Mouse (Mus musculus) small intestine, adult 2 months (tissue): ENCODE data around the gene 1700029I15Rik.

Experiments used
- CTCF ChIP-seq: fragments of 200-500 bp; IDR thresholded peaks from 2 replicates; pipeline ENCODE4 v1.5.1; 2012; ENCODE audit warnings: low read depth, mild to moderate bottlenecking, control low read depth, inconsistent platforms, low read length, moderate library complexity, mixed read lengths; ENCODE audit not compliant: insufficient replicate concordance, insufficient read length; ENCODE audit errors: extremely low read depth
- POLR2A ChIP-seq: fragments of 200-500 bp; IDR thresholded peaks from 2 replicates; pipeline ENCODE4 v1.6.1; 2012; ENCODE audit warnings: low read depth, mild to moderate bottlenecking, control low read depth, inconsistent platforms, low read length, moderate library complexity

DNA sequence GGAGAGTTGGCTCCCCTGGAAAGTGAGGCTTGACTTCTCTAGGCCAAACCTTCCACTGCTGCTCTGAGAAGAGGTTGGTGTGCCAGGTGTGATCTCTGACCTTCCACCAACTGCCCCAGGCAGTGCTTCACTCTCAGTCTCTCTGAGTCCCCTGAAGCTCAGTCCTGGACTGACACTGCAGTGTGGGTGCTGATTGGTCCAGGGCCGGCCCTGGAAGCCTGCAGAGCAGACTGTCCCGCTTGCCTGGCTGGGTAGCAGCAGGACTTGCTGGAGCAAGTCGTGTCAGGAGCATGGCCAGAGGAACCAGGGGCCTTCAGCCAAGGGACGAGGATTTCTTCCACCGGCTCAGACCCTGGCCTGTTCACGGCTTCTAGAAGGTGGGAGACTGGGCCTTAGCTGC lies 22.4 kb downstream of the 1700029I15Rik start:
- TF ChIP-seq CTCF (no peak), POLR2A (no peak)
